Mouse (Mus musculus) erythroblast, embryonic 14.5 days (primary cell): ENCODE measurements around the gene E130208F15Rik.

ENCODE experiments used
- GATA1 ChIP-seq: IDR thresholded peaks from 2 replicates; pipeline ENCODE4 v1.6.1; 2012; ENCODE audit warnings: low read length, inconsistent platforms, mixed read lengths
- TAL1 ChIP-seq: IDR thresholded peaks from 3 replicates; pipeline ENCODE4 v1.6.1; 2012; ENCODE audit warnings: low read length, inconsistent platforms, mixed read lengths

DNA sequence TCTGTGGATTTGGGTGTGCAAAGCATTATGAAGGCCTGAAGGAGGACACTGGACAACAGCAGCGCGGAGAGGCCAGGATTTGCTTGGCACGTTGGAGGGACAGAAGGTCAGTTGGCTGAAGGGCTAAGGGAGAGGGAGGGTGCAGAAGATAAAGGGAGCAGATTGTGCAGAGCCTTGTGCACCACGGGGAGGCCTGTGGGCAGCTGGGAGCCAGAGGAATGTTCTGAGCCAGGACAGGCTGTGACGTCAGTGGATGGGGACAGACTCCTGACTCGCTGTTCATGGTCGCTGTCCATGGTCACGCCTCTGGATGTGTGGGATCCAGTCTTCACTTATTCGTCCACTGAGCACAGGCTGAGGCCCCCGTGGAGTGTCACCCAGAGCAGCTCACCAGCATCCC, 26.4 kb upstream of the E130208F15Rik start:
- TF ChIP-seq TAL1: no peak
- no peak for TF ChIP-seq GATA1
